Mouse (Mus musculus): ENCODE results near the gene Rab3ip. TPM values are rescaled to one million over a fixed set of nuclear protein-coding genes. Genes with fewer than 3 reads are reported as not detected.
A peak's percentile ranks its signal among the peaks of the same experiment; 100 is the strongest.

The Rab3ip gene
- polyA plus RNA-seq, 1 experiment, result 34.3 TPM

- peaks cover 30% of the 10 kb centered on the region for H3K36me3 ChIP-seq (ENCODE audit: control insufficient read depth, insufficient read depth, low read length)
- WGBS, result 84% methylated on average over 8 of the region's 8 CpGs
- no peaks in the 10 kb centered on the region for H3K27me3 ChIP-seq (ENCODE audit: control insufficient read depth, insufficient read depth, low read length)
- no peak for DNase-seq (ENCODE audit: low read depth in 1 of 2, low spot score in 2 of 2)
- no peaks in the 10 kb centered on the region for H3K4me1 ChIP-seq (ENCODE audit: control insufficient read depth, insufficient read depth, insufficient read length)
- peak overlapping the region; percentile 36; the same call in 1 of the 2 replicates for H3K4me3 ChIP-seq (ENCODE audit: extremely low read depth, insufficient read depth, insufficient read length)
- TF ChIP-seq CTCF (IDR thresholded peaks at IDR 0.05; ENCODE audit: extremely low read depth, insufficient read depth, insufficient read length, insufficient replicate concordance) (no peak), POLR2A (IDR thresholded peaks at IDR 0.05; ENCODE audit: low read depth, low read length) (no peak)
- H3K27ac ChIP-seq (ENCODE audit: insufficient read depth, low read length), result peak overlapping the region; percentile 81
These were observed 35.3 kb downstream of the Rab3ip start for GRCm38 (mm10) chr10:116915286-116915685.

- peak overlapping the region; percentile 81 for H3K27ac ChIP-seq (ENCODE audit: insufficient read depth, low read length)
- peak overlapping the region; percentile 34; the same call in 1 of the 2 replicates for H3K4me3 ChIP-seq (ENCODE audit: extremely low read depth, insufficient read depth, insufficient read length)
- H3K36me3 ChIP-seq (ENCODE audit: control insufficient read depth, insufficient read depth, low read length), result peaks cover 37% of the 10 kb centered on the region
- H3K4me1 ChIP-seq (ENCODE audit: control insufficient read depth, insufficient read depth, insufficient read length), result no peaks in the 10 kb centered on the region
- no peaks in the 10 kb centered on the region for H3K27me3 ChIP-seq (ENCODE audit: control insufficient read depth, insufficient read depth, low read length)
- WGBS, result 79% methylated on average over 9 of the region's 9 CpGs
- no peak for DNase-seq (ENCODE audit: low read depth in 1 of 2, low spot score in 2 of 2)
- TF ChIP-seq POLR2A (IDR thresholded peaks at IDR 0.05; ENCODE audit: low read depth, low read length) (no peak), CTCF (IDR thresholded peaks at IDR 0.05; ENCODE audit: extremely low read depth, insufficient read depth, insufficient read length, insufficient replicate concordance) (no peak)
These were observed 36.0 kb downstream of the Rab3ip start for GRCm38 (mm10) chr10:116914586-116914985.

GRCm38 (mm10) chr10:116913647-116914273 lies 36.8 kb downstream of the Rab3ip start:
- Histone ChIP-seq H3K4me3 (ENCODE audit: extremely low read depth, insufficient read depth, insufficient read length) (peak overlapping the region; percentile 48), H3K27me3 (ENCODE audit: control insufficient read depth, insufficient read depth, low read length) (no peaks in the 10 kb centered on the region), H3K4me1 (ENCODE audit: control insufficient read depth, insufficient read depth, insufficient read length) (no peaks in the 10 kb centered on the region), H3K27ac (ENCODE audit: insufficient read depth, low read length) (peak overlapping the region; percentile 84), H3K36me3 (ENCODE audit: control insufficient read depth, insufficient read depth, low read length) (peaks cover 41% of the 10 kb centered on the region)
- TF ChIP-seq POLR2A (IDR thresholded peaks at IDR 0.05; ENCODE audit: low read depth, low read length) (peak; percentile 58), CTCF (IDR thresholded peaks at IDR 0.05; ENCODE audit: extremely low read depth, insufficient read depth, insufficient read length, insufficient replicate concordance) (no peak)
- DNase-seq (ENCODE audit: low read depth in 1 of 2, low spot score in 2 of 2), result peak in 1 of 2 experiments; percentile 68
- WGBS, result 81% methylated on average over 17 of the region's 17 CpGs

- Histone ChIP-seq H3K4me3 (ENCODE audit: extremely low read depth, insufficient read depth, insufficient read length) (no peak overlapping the region), H3K4me1 (ENCODE audit: control insufficient read depth, insufficient read depth, insufficient read length) (no peaks in the 10 kb centered on the region), H3K27ac (ENCODE audit: insufficient read depth, low read length) (peak overlapping the region; percentile 84), H3K27me3 (ENCODE audit: control insufficient read depth, insufficient read depth, low read length) (no peaks in the 10 kb centered on the region), H3K36me3 (ENCODE audit: control insufficient read depth, insufficient read depth, low read length) (peaks cover 38% of the 10 kb centered on the region)
- DNase-seq (ENCODE audit: low read depth in 1 of 2, low spot score in 2 of 2), result no peak
- 85% methylated on average over 9 of the region's 9 CpGs for WGBS
- no peak for TF ChIP-seq POLR2A (IDR thresholded peaks at IDR 0.05; ENCODE audit: low read depth, low read length)
- TF ChIP-seq CTCF (IDR thresholded peaks at IDR 0.05; ENCODE audit: extremely low read depth, insufficient read depth, insufficient read length, insufficient replicate concordance), result no peak
These were observed 37.7 kb downstream of the Rab3ip start for GRCm38 (mm10) chr10:116912850-116913249.

- H3K36me3 ChIP-seq (ENCODE audit: control insufficient read depth, insufficient read depth, low read length), result peaks cover 45% of the 10 kb centered on the region
- H3K27ac ChIP-seq (ENCODE audit: insufficient read depth, low read length), result no peak overlapping the region
- H3K4me3 ChIP-seq (ENCODE audit: extremely low read depth, insufficient read depth, insufficient read length), result no peak overlapping the region
- 86% methylated on average over 15 of the region's 15 CpGs for WGBS
- no peak for TF ChIP-seq CTCF (IDR thresholded peaks at IDR 0.05; ENCODE audit: extremely low read depth, insufficient read depth, insufficient read length, insufficient replicate concordance)
- no peak for TF ChIP-seq POLR2A (IDR thresholded peaks at IDR 0.05; ENCODE audit: low read depth, low read length)
- DNase-seq (ENCODE audit: low read depth in 1 of 2, low spot score in 2 of 2), result no peak
- no peaks in the 10 kb centered on the region for H3K4me1 ChIP-seq (ENCODE audit: control insufficient read depth, insufficient read depth, insufficient read length)
- H3K27me3 ChIP-seq (ENCODE audit: control insufficient read depth, insufficient read depth, low read length), result no peaks in the 10 kb centered on the region
These were observed 41.5 kb downstream of the Rab3ip start for GRCm38 (mm10) chr10:116908901-116909642.

GRCm38 (mm10) chr10:116906794-116907193 lies 43.8 kb downstream of the Rab3ip start:
- TF ChIP-seq CTCF (IDR thresholded peaks at IDR 0.05; ENCODE audit: extremely low read depth, insufficient read depth, insufficient read length, insufficient replicate concordance) (no peak), POLR2A (IDR thresholded peaks at IDR 0.05; ENCODE audit: low read depth, low read length) (no peak)
- Histone ChIP-seq H3K4me1 (ENCODE audit: control insufficient read depth, insufficient read depth, insufficient read length) (no peaks in the 10 kb centered on the region), H3K4me3 (ENCODE audit: extremely low read depth, insufficient read depth, insufficient read length) (no peak overlapping the region), H3K27ac (ENCODE audit: insufficient read depth, low read length) (no peak overlapping the region), H3K36me3 (ENCODE audit: control insufficient read depth, insufficient read depth, low read length) (peaks cover 43% of the 10 kb centered on the region), H3K27me3 (ENCODE audit: control insufficient read depth, insufficient read depth, low read length) (no peaks in the 10 kb centered on the region)
- 96% methylated on average over 9 of the region's 9 CpGs for WGBS
- DNase-seq (ENCODE audit: low read depth in 1 of 2, low spot score in 2 of 2), result no peak

DNA sequence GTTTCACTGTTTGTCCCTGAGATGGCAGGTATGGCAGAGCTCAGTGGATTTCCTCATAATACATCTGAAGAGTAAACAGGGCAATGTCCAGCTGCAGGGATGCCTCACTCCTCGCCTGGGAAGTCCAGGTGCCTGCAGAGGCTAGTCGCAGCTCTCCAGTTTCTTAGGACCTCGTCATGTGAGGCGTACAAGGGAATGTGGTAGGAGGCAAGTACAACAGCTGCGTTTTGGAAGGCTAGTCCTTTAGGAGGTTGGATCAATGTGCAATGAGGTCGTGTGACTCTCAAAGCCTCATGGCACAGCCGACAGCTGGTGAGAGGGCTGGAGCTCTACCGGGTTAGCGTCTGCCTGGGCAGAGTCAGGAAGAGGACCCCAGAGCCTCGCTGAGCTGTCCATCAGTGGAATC lies 46.1 kb downstream of the Rab3ip start:
- Histone ChIP-seq H3K4me1 (ENCODE audit: control insufficient read depth, insufficient read depth, insufficient read length) (no peaks in the 10 kb centered on the region), H3K27me3 (ENCODE audit: control insufficient read depth, insufficient read depth, low read length) (no peaks in the 10 kb centered on the region), H3K36me3 (ENCODE audit: control insufficient read depth, insufficient read depth, low read length) (peaks cover 26% of the 10 kb centered on the region), H3K4me3 (ENCODE audit: extremely low read depth, insufficient read depth, insufficient read length) (no peak overlapping the region), H3K27ac (ENCODE audit: insufficient read depth, low read length) (no peak overlapping the region)
- DNase-seq (ENCODE audit: low read depth in 1 of 2, low spot score in 2 of 2), result no peak
- WGBS, result 90% methylated on average over 10 of the region's 10 CpGs
- TF ChIP-seq CTCF (IDR thresholded peaks at IDR 0.05; ENCODE audit: extremely low read depth, insufficient read depth, insufficient read length, insufficient replicate concordance) (no peak), POLR2A (IDR thresholded peaks at IDR 0.05; ENCODE audit: low read depth, low read length) (no peak)

Measured in spleen, adult 2 months (tissue).